Mouse (Mus musculus): Measurements from ENCODE around the gene Uqcr11. TPM values are rescaled to one million over a fixed set of nuclear protein-coding genes. Genes with fewer than 3 reads are reported as not detected.

Uqcr11 gene
- polyA plus RNA-seq, 1 experiment from 2014 or later, result 436 TPM

DNA sequence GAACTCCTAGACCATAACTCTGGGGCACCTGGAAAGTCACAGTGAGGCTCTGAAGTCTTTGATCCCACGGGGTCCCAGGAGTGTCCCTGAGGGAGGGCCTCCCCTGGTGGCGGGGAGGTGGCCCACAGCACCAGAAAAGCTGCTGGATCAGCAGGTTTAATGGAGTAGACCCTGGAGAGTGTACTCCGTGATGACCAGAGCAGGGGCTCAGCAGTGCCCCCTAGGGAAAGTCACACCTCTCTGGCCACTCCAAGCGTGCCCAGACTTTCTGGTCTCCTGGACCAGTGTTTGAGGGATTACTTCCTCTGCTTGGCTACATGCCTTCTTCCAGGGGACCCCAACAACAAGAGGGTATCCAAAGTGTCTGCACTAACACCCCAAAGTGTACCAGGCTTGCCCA is 23.2 kb downstream of the Uqcr11 start:
- ATAC-seq (ENCODE audit: low FRiP score, low read depth), result no peak
- Histone ChIP-seq H3K36me3 (peaks cover 55% of the 10 kb centered on the region), H3K27ac (no peak overlapping the region)

DNA sequence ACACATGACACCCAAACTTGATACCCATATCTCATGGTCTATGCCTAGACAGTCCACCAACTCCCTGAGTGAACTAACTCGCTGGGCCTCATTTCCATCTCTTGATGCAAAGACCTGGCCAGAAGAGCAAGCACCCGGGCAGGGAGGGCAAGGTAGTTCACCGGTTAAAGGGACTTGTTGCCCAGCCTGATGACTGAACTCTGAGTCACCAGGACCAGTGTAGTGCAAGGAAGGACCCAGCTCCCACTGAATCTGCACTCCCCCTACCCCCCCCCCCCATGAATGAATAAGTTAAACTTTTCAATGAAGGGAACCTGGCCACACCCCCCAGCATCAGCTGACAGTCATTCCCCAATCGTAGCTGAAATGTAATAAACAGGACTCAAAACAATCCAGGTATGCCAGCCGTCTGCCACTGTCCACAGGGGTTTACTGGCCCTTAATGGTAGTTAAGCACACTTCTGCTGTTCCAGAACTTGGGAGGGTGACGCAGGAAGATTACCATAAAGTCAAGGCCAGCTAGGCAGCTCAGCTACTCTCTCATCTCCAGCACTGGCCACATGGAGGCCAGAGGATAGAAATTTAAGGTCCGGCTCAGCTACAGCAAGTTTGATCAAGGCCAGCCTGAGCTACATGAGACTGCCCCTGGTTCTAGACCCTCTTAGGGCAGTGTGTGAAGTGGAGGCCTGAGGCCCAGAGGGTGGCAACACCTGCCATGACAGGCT is 23.8 kb downstream of the Uqcr11 start:
- Histone ChIP-seq H3K9ac (no peak overlapping the region), H3K36me3 (peaks cover 55% of the 10 kb centered on the region), H3K4me2 (replicated peaks) (peak overlapping the region; percentile 96), H3K4me3 (0 out of 2 replicates have a peak overlapping the region, but pooled peaks have one; percentile 9), H3K27me3 (replicated peaks) (no peaks in the 10 kb centered on the region), H3K9me3 (no peaks in the 10 kb centered on the region), H3K27ac (no peak overlapping the region), H3K4me1 (peaks cover 42% of the 10 kb centered on the region)
- no peak for ATAC-seq (ENCODE audit: low FRiP score, low read depth)
- 90% methylated on average over 7 of the region's 7 CpGs for WGBS

More for the DNA sequence above, 23.2 kb downstream of the Uqcr11 start:
- Histone ChIP-seq H3K27me3 (replicated peaks) (no peaks in the 10 kb centered on the region), H3K4me3 (peak overlapping the region; percentile 99), H3K4me2 (replicated peaks) (peak overlapping the region; percentile 96), H3K4me1 (peaks cover 48% of the 10 kb centered on the region), H3K9me3 (no peaks in the 10 kb centered on the region), H3K9ac (peak overlapping the region; percentile 99; the same call in 1 of the 2 replicates)
- 71% methylated on average over 4 of the region's 4 CpGs for WGBS

DNA sequence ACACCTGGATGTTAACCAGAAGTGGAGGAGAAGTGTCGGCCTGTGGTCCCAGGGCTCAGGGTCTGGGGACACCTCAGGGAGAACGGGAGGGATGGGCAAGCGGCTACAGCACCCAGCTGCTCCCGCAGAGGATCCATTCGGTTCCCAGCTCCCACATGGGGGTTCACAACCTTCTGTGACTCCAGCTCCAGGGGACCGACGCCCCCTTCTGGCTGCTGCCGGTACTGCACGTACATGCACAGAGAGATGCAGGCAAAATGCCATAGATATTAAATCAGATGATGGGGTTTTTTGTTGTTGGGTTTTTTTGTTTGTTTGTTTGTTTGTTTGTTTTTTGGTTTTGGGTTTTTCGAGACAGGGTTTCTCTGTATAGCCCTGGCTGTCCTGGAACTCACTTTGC is 28.9 kb downstream of the Uqcr11 start:
- peaks cover 16% of the 10 kb centered on the region for H3K4me1 ChIP-seq
- H3K36me3 ChIP-seq, result peaks cover 31% of the 10 kb centered on the region
- no peak overlapping the region for H3K9ac ChIP-seq
- H3K4me2 ChIP-seq (replicated peaks), result no peak overlapping the region
- H3K27me3 ChIP-seq (replicated peaks), result peaks cover 2% of the 10 kb centered on the region; the same call in 1 of the 2 replicates
- ATAC-seq (ENCODE audit: low FRiP score, low read depth), result no peak
- 56% methylated on average over 10 of the region's 10 CpGs for WGBS
- H3K9me3 ChIP-seq, result no peaks in the 10 kb centered on the region
- H3K27ac ChIP-seq, result no peak overlapping the region
- no peak overlapping the region for H3K4me3 ChIP-seq

DNA sequence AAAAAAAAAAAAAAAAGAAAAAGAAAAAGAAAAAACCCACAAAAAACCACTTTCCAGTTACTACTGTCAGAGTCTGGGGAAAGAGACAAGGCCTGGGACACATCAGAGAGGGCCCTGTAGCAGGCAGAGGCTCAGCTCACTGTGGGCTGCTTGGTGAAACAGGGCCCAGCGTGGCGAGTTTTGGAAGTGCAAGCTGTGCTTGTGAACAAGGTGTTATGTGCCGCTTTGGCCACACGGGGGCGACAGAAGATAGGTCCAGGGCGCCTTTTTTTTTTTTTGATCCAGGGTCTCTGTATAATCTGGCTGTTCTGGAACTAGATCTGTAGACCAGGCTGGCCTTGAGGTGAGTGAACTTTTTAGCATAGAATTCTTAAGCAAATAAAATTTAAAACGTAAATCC is 30.5 kb downstream of the Uqcr11 start:
- H3K4me1 ChIP-seq, result peaks cover 14% of the 10 kb centered on the region
- no peak overlapping the region for H3K4me2 ChIP-seq (replicated peaks)
- peaks cover 4% of the 10 kb centered on the region; the same call in 1 of the 2 replicates for H3K27me3 ChIP-seq (replicated peaks)
- no peak overlapping the region for H3K9ac ChIP-seq
- WGBS, result 2% methylated on average over 7 of the region's 7 CpGs
- no peak overlapping the region for H3K4me3 ChIP-seq
- H3K9me3 ChIP-seq, result no peaks in the 10 kb centered on the region
- no peak overlapping the region for H3K27ac ChIP-seq
- no peak for ATAC-seq (ENCODE audit: low FRiP score, low read depth)
- peaks cover 16% of the 10 kb centered on the region for H3K36me3 ChIP-seq

DNA sequence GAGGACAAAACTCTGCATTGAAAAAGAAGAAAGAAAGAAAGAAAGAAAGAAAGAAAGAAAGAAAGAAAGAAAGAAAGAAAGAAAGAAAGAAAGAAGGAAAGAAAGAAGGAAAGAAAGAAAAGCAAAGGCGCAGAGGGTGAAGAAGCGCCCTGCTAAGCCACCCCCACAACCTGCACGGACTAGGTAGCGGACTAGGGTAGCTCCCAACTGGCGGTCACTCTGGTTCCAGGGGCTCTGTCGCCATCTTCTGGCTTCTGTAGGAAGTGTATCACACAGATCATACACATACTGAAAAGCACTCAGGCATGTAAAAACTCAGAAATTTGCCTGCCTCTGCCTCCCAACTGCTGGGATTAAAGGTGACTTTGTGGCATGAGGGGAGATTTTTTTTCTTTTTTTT is 32.6 kb downstream of the Uqcr11 start:
- H3K9ac ChIP-seq, result no peak overlapping the region
- H3K27ac ChIP-seq, result no peak overlapping the region
- H3K4me3 ChIP-seq, result no peak overlapping the region
- 14% methylated on average over 6 of the region's 6 CpGs for WGBS
- peaks cover 4% of the 10 kb centered on the region; the same call in 1 of the 2 replicates for H3K27me3 ChIP-seq (replicated peaks)
- no peak overlapping the region for H3K4me2 ChIP-seq (replicated peaks)
- no peaks in the 10 kb centered on the region for H3K9me3 ChIP-seq
- no peak for ATAC-seq (ENCODE audit: low FRiP score, low read depth)
- H3K4me1 ChIP-seq, result 0 out of 2 replicates have a peak, but pooled peaks cover 11% of the 10 kb centered on the region
- no peaks in the 10 kb centered on the region for H3K36me3 ChIP-seq

DNA sequence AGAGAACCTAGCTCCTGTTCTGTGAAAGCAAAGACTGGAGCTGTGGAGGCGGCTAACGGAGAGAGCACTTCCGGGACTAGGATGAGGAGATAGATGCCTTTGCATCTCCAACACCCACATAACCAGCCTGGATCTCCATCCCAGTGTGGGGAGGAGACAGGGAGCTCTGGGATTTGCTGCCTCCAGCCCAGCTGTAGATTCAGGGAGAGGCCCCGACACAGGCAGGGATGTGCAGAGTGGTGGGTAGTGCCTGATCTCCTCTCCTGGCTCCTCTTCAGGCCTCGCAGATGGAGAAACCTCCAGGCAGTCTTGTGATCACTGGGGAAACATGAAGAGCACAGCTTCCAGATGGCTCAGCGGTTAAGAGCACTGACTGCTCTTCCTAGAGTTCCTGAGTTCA is 33.9 kb downstream of the Uqcr11 start:
- no peak overlapping the region for H3K27ac ChIP-seq
- no peak for ATAC-seq (ENCODE audit: low FRiP score, low read depth)
- H3K9ac ChIP-seq, result no peak overlapping the region
- peaks cover 4% of the 10 kb centered on the region; the same call in 1 of the 2 replicates for H3K27me3 ChIP-seq (replicated peaks)
- H3K4me3 ChIP-seq, result no peak overlapping the region
- 85% methylated on average over 6 of the region's 6 CpGs for WGBS
- no peak overlapping the region for H3K4me2 ChIP-seq (replicated peaks)
- 0 out of 2 replicates have a peak, but pooled peaks cover 11% of the 10 kb centered on the region for H3K4me1 ChIP-seq
- no peaks in the 10 kb centered on the region for H3K36me3 ChIP-seq
- no peaks in the 10 kb centered on the region for H3K9me3 ChIP-seq

DNA sequence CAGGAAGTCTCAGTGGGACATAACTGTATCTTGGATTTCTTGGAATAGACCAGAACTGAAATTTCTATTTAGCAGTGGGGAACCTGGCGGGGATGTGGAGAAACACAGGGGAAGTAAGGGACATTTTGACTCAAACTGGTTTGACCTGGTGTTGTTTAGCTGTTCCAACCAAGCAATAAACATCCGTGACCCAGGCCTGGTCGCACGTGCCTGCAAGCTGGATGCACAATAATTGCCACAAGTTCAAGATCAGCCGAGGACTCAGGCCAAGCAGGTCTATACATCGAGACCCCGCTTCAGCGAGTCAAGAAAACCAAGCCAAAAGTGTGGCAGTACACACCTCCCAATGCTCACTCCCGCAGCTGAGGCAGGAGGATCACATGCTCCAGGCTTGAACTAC is 34.6 kb downstream of the Uqcr11 start:
- H3K9me3 ChIP-seq, result no peaks in the 10 kb centered on the region
- H3K27me3 ChIP-seq (replicated peaks), result peaks cover 4% of the 10 kb centered on the region; the same call in 1 of the 2 replicates
- H3K4me1 ChIP-seq, result 0 out of 2 replicates have a peak, but pooled peaks cover 11% of the 10 kb centered on the region
- 50% methylated on average over 9 of the region's 9 CpGs for WGBS
- no peak overlapping the region for H3K9ac ChIP-seq
- H3K36me3 ChIP-seq, result no peaks in the 10 kb centered on the region
- H3K27ac ChIP-seq, result no peak overlapping the region
- H3K4me3 ChIP-seq, result no peak overlapping the region
- no peak for ATAC-seq (ENCODE audit: low FRiP score, low read depth)
- H3K4me2 ChIP-seq (replicated peaks), result 0 out of 2 replicates have a peak overlapping the region, but pooled peaks have one; percentile 35

DNA sequence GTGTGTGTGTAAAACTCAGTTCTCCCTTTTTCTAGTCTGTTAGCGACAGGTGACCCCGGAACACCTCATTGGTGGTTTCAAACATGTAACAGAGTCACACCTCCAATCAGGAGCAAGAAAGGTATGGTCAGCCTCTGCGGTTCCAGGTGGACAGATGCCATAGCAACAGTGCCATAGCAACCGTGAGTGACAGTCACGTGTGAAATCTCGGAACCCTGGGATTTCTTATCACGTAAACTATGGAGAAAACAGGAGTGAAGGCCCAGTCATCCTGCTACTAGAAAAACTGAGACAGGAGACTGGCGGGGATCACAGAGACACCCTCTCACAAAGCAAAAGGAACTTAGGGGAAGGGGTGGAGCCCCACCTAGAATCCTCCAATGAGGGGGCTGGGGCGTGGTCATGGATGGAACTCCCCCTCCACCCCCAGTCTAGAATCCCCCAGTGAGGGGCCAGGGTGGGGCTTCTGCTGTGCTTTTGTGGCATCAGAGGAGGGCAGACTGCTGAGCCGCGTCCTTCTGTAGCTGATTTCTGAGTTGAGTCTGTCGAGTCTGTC is 35.1 kb downstream of the Uqcr11 start:
- peak overlapping the region; percentile 35; the same call in 1 of the 2 replicates for H3K4me2 ChIP-seq (replicated peaks)
- 0 out of 2 replicates have a peak, but pooled peaks cover 11% of the 10 kb centered on the region for H3K4me1 ChIP-seq
- no peak overlapping the region for H3K4me3 ChIP-seq
- no peaks in the 10 kb centered on the region for H3K36me3 ChIP-seq
- ATAC-seq (ENCODE audit: low FRiP score, low read depth), result peak; percentile 68; the same call in 1 of the 2 replicates
- 3% methylated on average over 12 of the region's 12 CpGs for WGBS
- H3K27me3 ChIP-seq (replicated peaks), result peaks cover 4% of the 10 kb centered on the region; the same call in 1 of the 2 replicates
- no peak overlapping the region for H3K9ac ChIP-seq
- H3K27ac ChIP-seq, result no peak overlapping the region
- H3K9me3 ChIP-seq, result no peaks in the 10 kb centered on the region

DNA sequence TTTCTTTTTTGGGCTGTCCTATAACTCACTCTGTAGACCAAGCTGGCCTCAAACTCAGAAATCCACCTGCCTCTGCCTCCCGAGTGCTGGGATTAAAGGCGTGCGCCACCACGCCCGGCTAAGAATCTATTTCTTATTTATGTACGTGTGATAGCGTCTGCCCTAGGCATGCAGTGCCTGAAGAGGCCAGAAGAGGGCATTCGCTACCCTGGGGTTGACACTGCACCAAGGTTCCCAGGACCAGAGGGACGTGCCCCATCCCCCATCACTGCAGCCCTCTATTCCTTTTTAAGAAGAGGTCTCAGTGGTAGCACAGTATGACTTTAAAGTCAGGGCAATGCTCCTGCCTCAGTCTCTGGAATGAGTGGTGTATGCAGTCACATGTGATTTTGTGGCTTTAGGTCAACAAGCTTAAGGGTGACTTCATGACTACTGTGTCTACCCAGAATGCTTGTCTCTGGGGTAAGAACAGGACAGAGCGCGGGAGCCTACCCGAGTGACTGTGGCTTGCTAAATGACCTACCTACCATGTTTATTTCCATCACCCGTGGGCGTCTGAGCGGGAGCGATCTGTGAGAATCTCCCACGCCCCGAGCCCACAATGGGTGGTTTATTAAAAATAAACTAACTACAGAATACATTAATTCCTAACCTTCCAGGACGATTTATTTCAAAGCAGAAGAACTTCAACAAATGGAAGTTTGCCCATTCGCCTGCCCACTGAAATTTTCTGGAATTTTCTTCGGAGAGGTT is 36.5 kb downstream of the Uqcr11 start:
- Histone ChIP-seq H3K4me2 (replicated peaks) (no peak overlapping the region), H3K27ac (no peak overlapping the region), H3K4me1 (0 out of 2 replicates have a peak, but pooled peaks cover 11% of the 10 kb centered on the region), H3K27me3 (replicated peaks) (peaks cover 4% of the 10 kb centered on the region; the same call in 1 of the 2 replicates), H3K9ac (no peak overlapping the region), H3K4me3 (no peak overlapping the region), H3K36me3 (no peaks in the 10 kb centered on the region), H3K9me3 (no peaks in the 10 kb centered on the region)
- 80% methylated on average over 21 of the region's 21 CpGs for WGBS
- ATAC-seq (ENCODE audit: low FRiP score, low read depth), result no peak

DNA sequence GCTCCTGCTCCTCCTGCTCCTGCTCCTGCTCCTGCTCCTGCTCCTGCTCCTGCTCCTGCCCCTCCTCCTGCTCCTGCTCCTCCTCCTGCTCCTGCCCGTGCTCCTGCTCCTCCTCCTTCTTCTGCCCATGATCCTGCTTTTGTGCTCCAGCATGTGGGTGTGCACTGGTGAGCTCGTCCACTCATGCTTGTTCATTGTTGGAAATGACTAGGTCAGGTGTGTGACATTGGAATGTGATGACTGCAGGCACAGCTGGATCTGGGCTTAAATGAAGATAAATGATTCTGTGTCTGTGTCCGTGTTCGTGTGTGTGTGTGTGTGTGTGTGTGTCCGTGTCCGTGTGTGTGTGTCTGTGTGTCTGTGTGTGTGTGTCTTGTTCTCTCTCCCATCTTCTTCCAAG is 38.2 kb downstream of the Uqcr11 start:
- 92% methylated on average over 6 of the region's 6 CpGs for WGBS
- no peak for ATAC-seq (ENCODE audit: low FRiP score, low read depth)

DNA sequence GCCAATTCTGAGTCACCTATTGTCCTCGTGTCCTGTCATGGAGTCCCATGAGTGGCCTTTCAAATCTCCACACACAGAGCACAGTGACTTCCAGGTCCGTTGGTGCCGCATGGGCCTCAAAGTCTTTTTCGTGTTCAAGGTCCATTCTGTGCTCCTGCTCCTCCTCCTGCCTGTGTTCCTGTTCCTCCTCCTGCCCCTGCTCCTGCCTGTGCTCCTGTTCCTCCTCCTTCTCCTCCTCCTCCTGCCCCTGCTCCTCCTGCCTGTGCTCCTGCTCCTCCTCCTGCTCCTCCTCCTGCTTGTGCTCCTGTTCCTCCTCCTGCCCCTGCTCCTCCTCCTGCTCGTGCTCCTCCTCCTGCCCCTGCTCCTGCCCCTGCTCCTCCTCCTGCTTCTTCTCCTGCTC is 38.7 kb downstream of the Uqcr11 start:
- 59% methylated on average over 5 of the region's 5 CpGs for WGBS
- H3K9ac ChIP-seq, result no peak overlapping the region
- H3K9me3 ChIP-seq, result no peaks in the 10 kb centered on the region
- H3K4me2 ChIP-seq (replicated peaks), result no peak overlapping the region
- no peak for ATAC-seq (ENCODE audit: low FRiP score, low read depth)
- no peak overlapping the region for H3K27ac ChIP-seq
- no peaks in the 10 kb centered on the region for H3K36me3 ChIP-seq
- peaks cover 16% of the 10 kb centered on the region for H3K27me3 ChIP-seq (replicated peaks)
- 0 out of 2 replicates have a peak, but pooled peaks cover 11% of the 10 kb centered on the region for H3K4me1 ChIP-seq
- H3K4me3 ChIP-seq, result no peak overlapping the region

More for the DNA sequence above, 38.2 kb downstream of the Uqcr11 start:
- H3K36me3 ChIP-seq, result no peaks in the 10 kb centered on the region
- no peak overlapping the region for H3K4me2 ChIP-seq (replicated peaks)
- no peak overlapping the region for H3K9ac ChIP-seq
- no peak overlapping the region for H3K27ac ChIP-seq
- no peak overlapping the region for H3K4me3 ChIP-seq
- no peaks in the 10 kb centered on the region for H3K9me3 ChIP-seq
- 0 out of 2 replicates have a peak, but pooled peaks cover 11% of the 10 kb centered on the region for H3K4me1 ChIP-seq
- peaks cover 15% of the 10 kb centered on the region; the same call in 1 of the 2 replicates for H3K27me3 ChIP-seq (replicated peaks)

DNA sequence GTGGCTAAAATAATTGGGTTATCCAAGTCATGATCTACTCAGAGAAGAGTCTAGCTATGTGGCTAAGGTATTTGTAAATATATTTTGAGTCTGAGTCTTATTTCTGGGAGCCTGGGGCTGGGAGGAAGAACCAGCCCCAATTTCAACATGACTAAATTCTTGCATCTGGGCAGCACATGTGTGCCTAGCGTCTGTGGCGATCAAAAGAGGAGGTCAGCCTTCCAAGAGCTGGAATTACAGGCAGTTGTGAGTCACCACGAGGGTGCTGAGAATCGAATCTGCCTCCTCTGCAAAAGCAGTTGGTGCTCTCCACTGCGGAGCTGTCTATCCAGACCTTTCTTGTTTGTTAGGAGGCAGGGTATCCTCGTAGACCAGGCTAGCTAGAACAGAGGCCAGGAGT is 40.9 kb downstream of the Uqcr11 start:
- Histone ChIP-seq H3K27me3 (replicated peaks) (peaks cover 22% of the 10 kb centered on the region), H3K4me3 (no peak overlapping the region), H3K9ac (no peak overlapping the region), H3K27ac (no peak overlapping the region), H3K9me3 (0 out of 2 replicates have a peak, but pooled peaks cover 8% of the 10 kb centered on the region), H3K36me3 (no peaks in the 10 kb centered on the region), H3K4me1 (no peaks in the 10 kb centered on the region), H3K4me2 (replicated peaks) (no peak overlapping the region)
- WGBS, result 67% methylated on average over 6 of the region's 6 CpGs
- no peak for ATAC-seq (ENCODE audit: low FRiP score, low read depth)
